Mouse (Mus musculus): ENCODE results near the gene Rftn1.

GRCm38 (mm10) chr17:50173776-50174175 is 16.7 kb downstream of the Rftn1 start:
- TF ChIP-seq CTCF (IDR thresholded peaks at IDR 0.05; ENCODE audit: low read depth, low read length): no peak
- TF ChIP-seq POLR2A (IDR thresholded peaks at IDR 0.05; ENCODE audit: insufficient read depth, low read length): no peak
